Mouse (Mus musculus): Measurements from ENCODE around the gene Synrg.

The Synrg gene

GRCm38 (mm10) chr11:84078601-84079000, 114.4 kb downstream of the Synrg start:
- no peak for DNase-seq

- DNase-seq, result no peak
Observed at GRCm38 (mm10) chr11:84079361-84079760, 115.1 kb downstream of the Synrg start.

DNA sequence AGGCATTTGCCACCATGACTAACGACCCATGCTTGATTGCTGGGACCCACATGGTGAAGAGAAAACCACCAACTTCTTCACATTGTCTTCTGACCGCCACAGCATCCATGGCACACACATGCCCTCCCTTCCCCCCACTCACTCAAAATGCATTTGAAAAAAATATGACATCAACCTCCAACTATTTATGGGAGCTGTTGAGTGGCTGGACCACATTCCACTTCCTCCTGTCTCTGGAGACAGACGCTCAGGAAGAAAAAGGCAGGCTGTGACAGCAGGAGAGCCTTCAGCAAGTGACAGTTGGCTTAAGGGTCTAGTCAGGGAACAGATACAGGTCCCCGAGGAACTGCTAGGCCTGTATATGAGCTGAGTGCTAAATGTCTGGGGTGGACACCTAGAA, 115.7 kb downstream of the Synrg start:
- DNase-seq, result no peak

GRCm38 (mm10) chr11:84080327-84080726, 116.1 kb downstream of the Synrg start:
- no peak for DNase-seq

GRCm38 (mm10) chr11:84081901-84082300, 117.7 kb downstream of the Synrg start:
- no peak for DNase-seq

GRCm38 (mm10) chr11:84090572-84090971, 126.3 kb downstream of the Synrg start:
- no peak for DNase-seq
